Mouse (Mus musculus): ENCODE measurements around the gene Pmel.

- TF ChIP-seq CTCF (IDR thresholded peaks at IDR 0.05; ENCODE audit: extremely low read depth, insufficient read length, insufficient replicate concordance, low read depth, low read length) (no peak), POLR2A (IDR thresholded peaks at IDR 0.05; ENCODE audit: low read depth, low read length) (no peak)
These were observed 8.5 kb upstream of the Pmel start for GRCm38 (mm10) chr10:128695411-128695991.
